Mouse (Mus musculus): Measurements from ENCODE around the gene Gm45021.

DNA sequence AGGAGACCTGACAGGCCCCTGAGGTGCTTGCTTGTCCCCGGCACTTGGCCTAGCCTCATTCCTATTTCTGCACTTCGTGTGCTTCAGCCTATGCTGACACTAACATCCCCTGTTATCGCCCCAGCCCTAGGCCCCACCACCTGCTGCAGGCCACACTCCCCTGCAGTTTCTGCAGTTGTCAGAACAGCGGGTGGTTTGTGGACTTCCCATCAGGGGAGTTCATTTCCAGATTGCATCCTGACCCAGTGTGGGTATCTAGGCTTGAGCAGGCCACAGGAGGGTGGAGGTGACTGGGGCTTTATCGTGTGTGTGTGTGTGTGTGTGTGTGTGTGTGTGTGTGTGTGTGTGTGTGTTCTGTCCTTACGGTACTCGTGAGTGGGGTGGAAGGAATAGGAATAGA lies 20.1 kb downstream of the Gm45021 start:
- TF ChIP-seq CTCF (IDR thresholded peaks at IDR 0.05; ENCODE audit: extremely low read depth, insufficient read depth, insufficient read length, insufficient replicate concordance), result no peak
- no peak for TF ChIP-seq POLR2A (IDR thresholded peaks at IDR 0.05; ENCODE audit: low read depth, low read length)

Measured in spleen, adult 2 months (tissue).